Mouse (Mus musculus) kidney, postnatal 14 days (tissue): ENCODE measurements at regions not wholly inside any gene's neighbourhood (a gene's known extent, or its start where the extent isn't known, plus 50 kb on each side); places are given as distances from the start of the nearest gene placed in this dataset.

Experiments
- DNase-seq: peaks from one replicate; pipeline ENCODE4 v3.0.0; 2022; ENCODE audit warnings: mixed read lengths

DNA sequence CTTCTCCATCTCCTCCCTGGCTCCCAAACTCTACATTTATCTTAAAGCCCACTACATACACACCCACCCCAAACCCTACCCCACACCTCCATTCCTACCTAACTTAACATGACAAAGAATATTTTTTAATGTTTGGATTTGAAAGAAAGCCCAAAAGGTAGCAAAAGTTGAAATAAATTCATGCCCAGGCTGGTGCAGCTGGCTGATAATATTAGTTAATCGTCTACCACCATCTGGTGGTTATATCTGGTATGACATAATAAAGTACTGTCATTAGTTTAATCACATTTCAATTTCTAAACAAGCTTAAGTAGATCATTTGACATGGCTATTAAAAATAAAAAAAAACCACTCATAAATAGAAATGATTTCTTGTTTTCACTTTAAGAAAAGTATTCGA is 389.8 kb upstream of the Klhl1 start:
- no peak for DNase-seq

DNA sequence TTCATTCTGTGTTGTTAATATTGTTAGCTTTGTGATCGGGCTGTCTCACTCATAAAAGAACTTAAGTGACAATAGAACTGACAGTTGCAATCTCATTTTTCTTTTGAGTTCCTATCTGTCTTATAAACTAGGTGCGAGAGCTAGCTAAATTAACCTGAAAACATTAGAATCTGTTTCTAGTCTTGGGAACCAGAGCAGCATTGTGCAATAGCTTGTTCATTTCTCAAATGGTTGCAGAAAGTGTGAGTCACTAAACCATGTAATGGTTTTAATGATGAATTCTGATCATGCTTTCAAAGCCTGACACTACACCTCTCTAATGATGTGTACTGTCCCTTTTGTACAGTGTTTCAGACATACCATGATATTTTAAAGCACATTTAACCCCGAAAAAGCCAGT is 360.8 kb upstream of the Klhl1 start:
- no peak for DNase-seq

DNA sequence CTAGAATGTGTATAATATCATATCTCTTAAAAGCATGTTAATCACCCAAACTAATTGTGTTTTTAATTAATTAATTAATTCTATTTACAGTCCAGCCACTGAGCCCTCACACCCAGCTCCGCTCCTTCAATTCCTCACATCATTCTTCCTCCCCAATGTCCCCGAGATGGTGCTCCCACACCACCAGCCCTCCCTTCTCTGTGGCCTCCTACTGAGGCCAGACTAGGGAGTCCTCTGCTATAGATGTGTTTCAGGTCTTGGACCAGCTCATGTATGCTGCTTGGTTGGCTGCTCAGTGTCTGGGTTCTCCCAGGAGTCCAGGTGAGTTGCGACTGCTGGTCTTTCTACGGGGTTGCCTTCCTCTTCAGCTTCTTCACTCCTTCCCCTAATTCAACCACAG is 353.1 kb upstream of the Klhl1 start:
- DNase-seq = no peak

DNA sequence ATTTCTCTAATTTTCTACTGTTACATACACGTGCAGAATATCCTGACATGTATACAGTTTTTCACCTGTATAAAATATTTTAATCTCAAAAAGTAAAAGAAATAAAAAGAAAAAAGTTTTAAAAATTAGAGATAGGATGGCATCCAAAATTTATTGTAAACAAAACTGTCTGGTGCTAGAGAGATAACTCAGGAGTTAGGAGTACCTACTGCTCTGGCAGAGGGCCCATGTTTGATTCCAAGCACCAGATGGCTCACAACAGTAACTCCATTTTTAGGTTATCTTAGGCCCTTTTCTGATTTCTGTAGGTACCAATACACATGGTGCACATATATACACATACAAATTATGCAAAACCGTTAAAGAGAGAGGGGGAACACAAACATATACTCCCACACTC is 320.0 kb upstream of the Klhl1 start:
- no peak for DNase-seq

DNA sequence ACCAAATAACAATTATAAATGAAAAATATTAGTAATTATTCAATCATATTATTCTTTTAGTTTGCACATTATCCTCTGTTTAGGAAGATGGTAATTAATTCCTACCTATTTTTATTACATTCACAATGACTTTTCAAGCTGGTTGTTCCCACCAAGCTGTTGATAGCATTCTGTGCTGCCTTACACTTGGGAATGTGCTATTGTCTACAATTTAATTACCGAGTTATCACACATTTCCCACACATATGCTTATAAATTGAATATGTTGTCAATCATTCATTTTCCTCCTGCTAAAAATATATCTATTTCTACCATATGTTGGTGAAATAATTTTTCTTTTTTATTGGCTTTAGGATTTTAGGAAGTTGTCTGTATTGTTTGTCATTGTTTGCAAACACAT is 306.2 kb upstream of the Klhl1 start:
- DNase-seq = no peak

DNA sequence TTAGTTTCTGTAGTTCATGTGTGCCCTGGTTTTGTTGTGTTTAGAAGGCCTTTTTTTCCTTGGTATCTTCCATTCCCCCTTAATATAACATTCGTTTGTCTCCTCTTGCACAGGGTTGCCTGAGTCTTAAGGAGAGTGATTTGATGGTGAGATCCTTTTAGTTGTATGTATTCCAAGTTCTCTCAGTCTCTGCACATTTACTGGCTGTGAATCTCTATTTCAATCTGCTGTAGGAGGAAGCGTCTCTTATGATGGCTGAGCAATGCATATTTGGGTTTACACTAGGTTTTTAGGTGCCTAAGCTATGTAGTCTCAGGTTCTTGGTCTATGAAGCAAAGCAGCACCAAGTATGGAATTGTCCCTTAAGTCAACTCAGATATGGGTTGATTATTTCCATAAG is 296.8 kb upstream of the Klhl1 start:
- DNase-seq = no peak

DNA sequence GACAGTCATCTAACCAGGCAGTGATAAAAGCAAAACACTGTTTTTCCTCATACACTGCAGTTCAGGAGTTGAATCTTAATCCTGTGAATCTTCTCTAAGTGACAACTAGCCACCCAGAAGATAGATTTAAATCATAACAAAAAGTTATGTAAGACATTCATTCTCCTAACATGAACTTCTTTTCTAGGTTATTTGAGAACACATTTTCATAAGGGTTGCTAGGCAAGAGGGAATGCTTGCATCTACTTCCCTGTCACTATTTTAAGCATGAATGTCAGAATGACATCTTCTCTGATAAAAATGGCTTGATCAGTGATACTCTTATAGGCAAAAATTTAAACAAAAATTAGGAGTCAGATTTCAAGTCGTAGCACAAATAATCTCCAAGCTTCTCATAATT is 286.4 kb upstream of the Klhl1 start:
- no peak for DNase-seq

DNA sequence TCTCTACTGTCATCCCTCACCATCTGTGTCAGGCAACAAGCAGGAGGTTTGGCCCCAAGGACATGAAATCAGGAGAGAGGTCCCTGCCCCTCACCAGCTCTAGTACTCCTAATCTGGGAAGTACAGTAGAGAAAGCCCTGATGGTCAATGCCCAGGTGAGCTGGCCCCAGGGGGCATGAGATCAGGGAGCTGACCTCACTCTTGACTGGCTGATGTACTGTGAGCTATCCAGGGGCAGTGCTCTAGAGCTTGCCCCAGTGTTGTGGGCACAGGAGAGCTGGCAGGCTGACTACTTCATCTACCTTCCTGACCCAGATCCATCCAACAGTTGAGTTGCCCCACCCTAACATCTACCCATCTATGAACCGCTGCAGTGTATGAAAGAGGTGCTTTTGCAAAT is 275.9 kb upstream of the Klhl1 start:
- DNase-seq = no peak

DNA sequence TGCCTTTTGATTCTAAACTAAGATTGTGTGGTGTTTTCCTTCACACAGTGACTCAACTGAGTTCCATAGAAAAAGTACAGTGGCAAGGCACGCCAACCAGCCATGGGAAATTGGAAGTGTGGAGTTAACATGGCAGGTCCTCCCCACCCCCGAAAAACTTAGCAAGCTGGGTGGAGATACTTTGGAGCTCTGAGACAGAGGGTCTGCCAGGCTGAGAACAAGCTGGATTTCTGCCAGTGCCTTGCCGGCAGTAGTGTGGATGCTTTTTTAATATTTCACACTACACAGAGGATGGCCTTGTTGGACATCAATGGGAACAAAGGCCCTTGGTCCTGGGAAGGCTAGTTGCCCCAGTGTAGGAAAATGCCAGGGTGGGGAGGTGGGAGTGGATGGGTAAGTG is 269.0 kb upstream of the Klhl1 start:
- no peak for DNase-seq

DNA sequence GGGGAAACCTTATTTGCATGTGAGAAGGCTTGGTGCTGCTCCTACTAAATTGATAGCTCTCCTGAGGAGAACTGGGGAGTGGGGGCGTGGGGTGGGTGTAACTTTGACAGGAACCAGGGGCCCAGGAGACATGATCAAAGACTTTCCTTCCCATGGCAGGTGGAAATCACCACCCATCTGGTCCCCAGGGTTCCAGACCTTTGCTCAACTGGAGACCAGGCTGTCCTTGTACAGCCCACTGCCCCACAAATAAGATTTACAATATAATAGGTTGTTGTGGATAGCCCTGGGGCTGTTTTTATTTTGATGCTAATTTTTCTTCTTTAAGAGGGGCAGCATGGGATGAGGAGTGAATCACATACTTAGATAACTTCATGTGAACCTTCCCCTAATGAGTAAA is 268.4 kb upstream of the Klhl1 start:
- DNase-seq = no peak

DNA sequence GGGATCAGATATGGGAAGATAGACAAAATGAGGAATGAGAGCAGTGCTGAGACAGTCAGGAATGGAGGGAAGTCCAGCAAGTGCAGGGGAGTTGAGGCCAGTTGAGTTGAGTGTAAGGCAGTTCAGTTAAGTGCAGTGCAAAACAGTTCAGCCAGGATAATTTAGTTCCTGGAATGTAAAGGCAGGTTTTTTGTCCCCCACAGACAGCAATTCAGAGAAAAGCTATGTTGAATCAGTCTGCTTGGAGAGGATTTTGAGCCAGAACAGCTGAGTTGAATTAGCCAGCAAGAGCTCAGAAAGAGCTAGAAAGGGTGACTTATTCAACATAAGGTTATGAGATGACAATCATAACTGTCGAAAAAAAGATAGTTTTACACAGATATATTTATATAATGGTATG is 256.9 kb upstream of the Klhl1 start:
- DNase-seq = no peak

DNA sequence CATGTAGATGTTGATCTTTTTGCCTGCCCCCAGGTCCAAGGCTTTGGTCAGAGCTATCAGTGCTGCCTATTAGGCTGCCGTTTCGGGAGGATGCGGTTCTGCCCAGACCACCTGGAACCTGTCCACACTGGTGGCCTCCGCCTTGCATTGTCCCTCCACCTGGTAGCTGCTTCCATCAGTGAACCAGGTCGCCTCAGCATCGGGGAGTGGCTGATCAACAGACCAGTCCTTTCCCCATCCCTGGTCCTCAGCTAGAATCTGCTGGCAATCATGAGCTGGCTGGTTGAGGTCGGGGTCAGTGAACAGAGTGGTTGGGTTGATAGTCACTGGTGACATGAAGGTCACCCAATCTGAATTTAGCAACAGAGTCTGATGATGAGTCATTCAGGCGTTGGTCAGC is 241.7 kb upstream of the Klhl1 start:
- no peak for DNase-seq

DNA sequence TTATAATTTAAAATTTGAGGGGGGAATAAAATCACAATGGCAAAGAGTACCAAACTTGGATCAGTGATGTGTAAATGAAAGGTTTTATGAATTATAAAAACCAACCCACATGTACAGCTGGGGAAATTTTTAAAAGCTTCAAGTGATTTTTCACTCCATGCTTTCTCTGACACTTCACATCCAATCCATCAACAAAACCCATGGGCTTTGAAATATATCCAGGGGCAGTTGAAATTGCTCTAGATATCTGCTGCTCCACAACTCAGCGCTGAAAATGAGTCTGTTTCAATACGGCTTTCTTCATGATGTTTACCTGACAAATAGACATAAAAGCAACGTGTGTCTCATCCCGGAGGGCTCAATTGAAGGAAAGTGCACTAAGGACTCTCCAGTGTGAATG is 214.3 kb upstream of the Klhl1 start:
- DNase-seq = no peak

DNA sequence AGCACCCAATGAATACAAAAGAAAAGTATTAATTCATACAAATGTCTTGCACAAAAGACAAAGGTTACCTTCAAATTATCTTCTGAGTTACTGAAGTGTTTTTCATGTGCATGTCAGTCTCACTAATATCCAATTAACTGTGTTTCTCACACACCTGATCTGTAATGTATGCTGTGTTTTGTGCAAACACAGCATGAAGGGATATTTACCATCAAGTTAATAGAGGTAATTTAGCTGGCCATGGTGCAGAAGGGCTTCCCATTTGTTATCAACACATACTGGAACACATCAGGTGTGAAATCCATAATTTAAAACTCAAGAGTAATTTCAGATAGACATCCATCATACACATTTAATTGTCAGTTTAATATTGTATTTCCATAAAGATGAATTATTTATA is 178.2 kb upstream of the Klhl1 start:
- DNase-seq = no peak

DNA sequence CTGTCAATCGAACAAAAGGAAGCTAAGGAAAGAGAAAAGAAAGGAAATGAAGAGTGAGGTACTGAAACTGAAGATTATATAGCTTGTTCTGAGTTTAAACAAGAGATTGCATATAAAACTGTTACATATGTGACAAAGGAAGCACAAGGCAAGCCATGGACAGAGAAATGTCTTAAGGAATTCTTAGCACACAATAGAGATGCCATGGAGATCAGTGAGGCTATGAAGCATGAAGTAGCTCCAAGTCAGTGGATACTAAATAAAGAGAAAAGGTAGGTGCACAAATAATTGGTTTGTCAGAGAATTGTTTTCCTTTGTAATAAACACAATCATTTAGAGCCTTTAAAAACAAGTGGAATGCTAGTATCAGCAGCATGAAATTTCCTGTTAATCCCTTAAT is 172.0 kb upstream of the Klhl1 start:
- DNase-seq = no peak

DNA sequence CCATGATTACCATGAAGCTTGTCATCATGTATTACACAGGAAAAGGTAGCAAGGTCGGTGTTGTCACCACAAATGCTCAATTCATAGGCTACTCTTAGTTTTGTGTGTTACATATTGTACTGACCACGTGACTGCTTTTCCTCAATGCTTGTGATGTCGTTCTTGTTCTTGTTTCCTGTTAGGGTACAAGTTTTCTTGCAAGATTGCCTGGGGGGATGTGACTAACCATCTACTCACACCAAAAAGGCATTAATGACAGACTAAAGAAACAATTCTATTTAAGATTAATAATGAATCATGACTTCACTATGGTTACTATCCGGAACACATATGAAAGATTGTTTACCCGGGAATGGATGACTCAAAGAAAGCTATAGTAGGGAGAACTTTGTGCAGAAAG is 165.0 kb upstream of the Klhl1 start:
- DNase-seq = no peak

DNA sequence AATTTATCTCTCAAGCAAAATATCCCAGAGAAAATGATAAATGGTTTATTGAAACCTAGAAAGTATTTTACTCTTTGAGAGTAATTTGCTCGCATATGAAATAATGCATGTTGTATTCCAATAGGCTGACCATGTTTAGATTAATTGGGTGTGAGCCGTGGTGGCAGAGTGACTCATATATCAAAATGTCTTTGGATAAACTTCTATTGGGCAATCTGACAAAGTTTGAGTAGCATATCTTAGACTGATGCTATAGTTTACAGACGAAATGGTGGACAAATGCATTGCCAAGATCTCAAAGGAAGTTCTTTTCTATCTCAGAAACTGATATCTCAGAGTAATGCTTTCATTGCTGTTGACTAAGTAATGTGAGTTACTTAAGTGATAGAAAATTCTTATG is 162.8 kb upstream of the Klhl1 start:
- DNase-seq = no peak

DNA sequence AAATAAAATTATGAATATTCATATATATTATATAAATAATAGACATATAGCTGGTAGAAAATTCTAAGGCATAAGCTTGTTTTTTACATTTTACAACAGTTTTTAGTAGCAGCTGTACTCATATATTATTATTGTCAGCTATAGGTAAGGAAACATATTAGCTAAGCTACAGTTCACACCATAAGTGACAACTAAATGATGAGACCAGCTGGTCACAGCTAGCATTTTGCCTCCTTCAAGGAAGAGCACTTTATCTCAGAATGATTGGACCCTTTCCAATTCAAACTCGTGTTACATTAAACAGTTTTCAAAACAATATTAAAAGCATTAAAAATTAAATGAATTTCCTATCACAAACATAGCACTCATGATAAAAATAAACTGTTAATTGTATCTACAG is 157.3 kb upstream of the Klhl1 start:
- no peak for DNase-seq

DNA sequence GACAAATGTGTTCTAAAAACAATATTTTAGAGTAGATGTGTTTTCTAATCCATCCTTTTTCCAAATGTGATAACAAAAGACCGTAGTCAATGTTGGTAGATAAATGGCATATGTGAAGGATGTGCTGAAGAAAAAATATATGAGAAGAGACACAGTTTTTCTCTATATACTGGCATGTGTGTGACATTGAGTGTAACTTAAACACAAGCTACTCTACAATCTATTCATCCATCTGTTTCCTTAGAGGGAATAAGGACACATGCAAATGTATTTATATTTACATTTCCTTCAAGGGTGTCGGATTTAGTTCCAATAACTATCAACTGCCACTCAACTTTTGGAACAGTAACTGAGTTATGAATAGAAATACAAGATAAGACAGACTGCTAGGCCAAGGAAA is 149.7 kb upstream of the Klhl1 start:
- no peak for DNase-seq

DNA sequence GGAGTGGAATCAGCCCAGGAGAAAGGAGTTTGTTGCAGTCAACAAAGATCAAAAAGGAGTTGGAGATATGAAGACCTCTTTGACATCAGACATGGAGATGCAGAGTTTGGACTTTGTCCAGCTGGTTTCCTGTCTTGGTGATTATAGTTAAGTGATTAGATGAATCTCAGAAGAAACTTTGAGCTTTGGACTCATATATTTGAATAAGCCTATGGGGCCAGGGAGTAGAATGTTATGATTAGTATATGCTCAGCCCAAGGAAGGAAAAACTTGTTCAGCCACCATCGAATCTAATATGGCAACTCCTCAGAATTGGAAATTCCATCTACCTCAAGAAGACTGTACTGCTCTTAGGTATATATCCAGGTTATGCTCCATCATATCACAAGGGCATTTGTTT is 137.6 kb upstream of the Klhl1 start:
- no peak for DNase-seq

DNA sequence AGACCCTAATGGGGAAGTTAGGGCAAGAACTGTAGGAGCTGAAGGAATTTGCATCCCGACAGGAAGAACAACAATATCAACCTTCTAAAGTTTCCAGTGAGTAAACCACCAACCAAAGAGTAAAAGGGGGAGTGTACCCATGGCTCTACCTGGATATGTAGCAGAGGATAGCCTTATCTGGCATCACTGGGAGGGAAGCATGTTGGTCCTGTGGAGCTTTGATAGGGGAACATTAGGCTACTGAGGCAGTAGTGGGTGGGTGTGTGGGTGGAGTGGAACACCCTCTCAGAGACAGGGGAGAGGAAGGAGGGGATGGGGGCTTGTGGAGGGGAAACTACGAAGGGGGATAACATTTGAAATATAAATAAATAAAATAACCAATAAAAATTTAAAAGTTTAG is 111.4 kb upstream of the Klhl1 start:
- DNase-seq = no peak

DNA sequence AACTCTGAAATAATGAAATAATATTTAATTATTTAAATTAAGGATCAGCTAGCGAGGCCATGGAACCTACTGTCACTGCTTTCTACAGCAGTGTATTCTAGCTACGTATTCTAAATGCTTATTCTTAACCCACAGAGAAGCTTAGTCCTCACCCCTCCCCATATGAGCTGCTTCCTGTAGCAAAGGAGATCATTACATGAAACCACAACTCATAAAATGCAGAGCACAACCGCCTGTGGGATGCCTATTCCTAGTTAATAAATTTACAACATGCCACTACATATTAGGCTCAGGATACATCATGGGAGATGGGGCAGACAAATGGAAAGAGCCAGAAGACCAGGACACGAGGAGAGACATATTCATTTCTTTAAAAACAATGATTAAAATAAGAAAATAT is 87.8 kb upstream of the Klhl1 start:
- no peak for DNase-seq

DNA sequence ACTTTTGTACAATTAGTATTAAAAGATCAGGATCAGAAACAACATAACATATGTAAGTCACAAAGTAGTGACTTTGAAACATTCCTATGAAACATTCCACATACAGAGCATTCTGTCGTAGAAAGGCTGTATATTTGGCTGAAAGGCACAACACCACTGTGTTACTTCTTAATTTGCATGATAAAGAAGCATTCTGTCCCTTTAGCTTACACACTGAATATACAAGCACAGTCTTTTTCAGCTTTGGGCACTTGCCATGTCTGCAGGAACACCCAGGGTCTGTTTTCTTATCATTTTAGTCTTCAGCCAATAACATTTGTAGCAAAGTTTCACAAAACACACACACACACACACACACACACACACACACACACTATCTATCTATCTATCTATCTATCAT is 82.2 kb upstream of the Klhl1 start:
- peak; percentile 1 for DNase-seq

DNA sequence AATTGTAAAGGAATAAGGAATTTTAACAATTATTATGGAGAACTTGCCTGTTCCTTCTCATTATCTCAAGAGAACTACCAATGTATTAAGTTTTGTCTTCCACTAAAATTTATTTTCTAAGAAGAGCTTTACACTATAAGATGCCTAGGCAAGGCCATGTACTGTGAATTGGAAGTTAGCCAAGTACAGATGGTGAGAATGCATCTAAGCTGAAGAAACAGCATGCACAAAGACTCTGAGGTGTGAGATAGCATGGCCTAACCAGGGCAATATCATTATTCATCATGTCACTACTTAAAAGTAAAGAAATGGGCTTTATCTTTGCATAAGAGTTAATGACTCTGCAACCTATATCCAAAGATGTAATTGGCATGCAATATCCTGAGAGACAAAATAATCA is 73.1 kb upstream of the Klhl1 start:
- no peak for DNase-seq
